Mouse (Mus musculus) stomach, postnatal 0 days (tissue): ENCODE data around the gene Ddit4.
A peak's percentile ranks its signal among the peaks of the same experiment; 100 is the strongest.

Experiments
- CTCF ChIP-seq: IDR thresholded peaks from 2 replicates; pipeline ENCODE4 v1.5.1; 2016; ENCODE audit warnings: antibody characterized with exemption, low read depth, mild to moderate bottlenecking, moderate library complexity
- EP300 ChIP-seq: optimal IDR thresholded peaks from 2 replicates; pipeline ENCODE3; 2016; ENCODE audit warnings: antibody characterized with exemption

DNA sequence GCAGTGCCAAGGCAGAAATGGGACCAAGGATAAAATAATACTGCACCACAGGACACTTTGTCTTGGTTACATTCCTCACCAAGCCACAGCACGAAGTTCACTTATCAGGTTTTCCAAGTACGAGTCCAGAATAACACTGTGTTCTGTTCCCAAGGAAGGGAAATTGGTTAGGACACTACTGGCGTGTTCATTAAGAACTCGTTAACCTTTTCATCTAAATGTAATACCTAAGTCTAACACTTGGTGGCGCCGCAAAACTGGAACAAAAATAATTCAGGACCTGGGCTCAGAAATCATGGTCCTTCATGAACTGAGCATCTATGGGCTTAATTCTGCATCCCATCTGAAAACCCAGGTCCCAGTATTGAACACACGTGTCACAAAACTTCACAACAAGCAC, 46.0 kb upstream of the Ddit4 start:
- TF ChIP-seq CTCF (peak; percentile 83), EP300 (no peak)
